Mouse (Mus musculus) natural killer cell, adult 2 months (primary cell): Measurements from ENCODE around the gene Rufy1.

ENCODE experiments used
- DNase-seq, 2 experiments: peaks; one replicate each; pipeline ENCODE4 v3.0.0; 2022; ENCODE audit warnings: low spot score in 2 of 2

The Rufy1 gene

GRCm38 (mm10) chr11:50346256-50347032 lies 84.5 kb downstream of the Rufy1 start:
- no peak for DNase-seq

- no peak for DNase-seq
Measured at GRCm38 (mm10) chr11:50345486-50345885, 85.4 kb downstream of the Rufy1 start.
